Mouse (Mus musculus): Measurements from ENCODE around the gene Pheta1. TPM values are rescaled to one million over a fixed set of nuclear protein-coding genes. Genes with fewer than 3 reads are reported as not detected.
A peak's percentile ranks its signal among the peaks of the same experiment; 100 is the strongest.

Pheta1 gene
- polyA plus RNA-seq, 1 experiment from 2014 or later = 22.2 TPM

GRCm38 (mm10) chr5:121836692-121837415, 11.9 kb upstream of the Pheta1 start:
- no peak for TF ChIP-seq CTCF (IDR thresholded peaks at IDR 0.05; ENCODE audit: low read depth)

DNA sequence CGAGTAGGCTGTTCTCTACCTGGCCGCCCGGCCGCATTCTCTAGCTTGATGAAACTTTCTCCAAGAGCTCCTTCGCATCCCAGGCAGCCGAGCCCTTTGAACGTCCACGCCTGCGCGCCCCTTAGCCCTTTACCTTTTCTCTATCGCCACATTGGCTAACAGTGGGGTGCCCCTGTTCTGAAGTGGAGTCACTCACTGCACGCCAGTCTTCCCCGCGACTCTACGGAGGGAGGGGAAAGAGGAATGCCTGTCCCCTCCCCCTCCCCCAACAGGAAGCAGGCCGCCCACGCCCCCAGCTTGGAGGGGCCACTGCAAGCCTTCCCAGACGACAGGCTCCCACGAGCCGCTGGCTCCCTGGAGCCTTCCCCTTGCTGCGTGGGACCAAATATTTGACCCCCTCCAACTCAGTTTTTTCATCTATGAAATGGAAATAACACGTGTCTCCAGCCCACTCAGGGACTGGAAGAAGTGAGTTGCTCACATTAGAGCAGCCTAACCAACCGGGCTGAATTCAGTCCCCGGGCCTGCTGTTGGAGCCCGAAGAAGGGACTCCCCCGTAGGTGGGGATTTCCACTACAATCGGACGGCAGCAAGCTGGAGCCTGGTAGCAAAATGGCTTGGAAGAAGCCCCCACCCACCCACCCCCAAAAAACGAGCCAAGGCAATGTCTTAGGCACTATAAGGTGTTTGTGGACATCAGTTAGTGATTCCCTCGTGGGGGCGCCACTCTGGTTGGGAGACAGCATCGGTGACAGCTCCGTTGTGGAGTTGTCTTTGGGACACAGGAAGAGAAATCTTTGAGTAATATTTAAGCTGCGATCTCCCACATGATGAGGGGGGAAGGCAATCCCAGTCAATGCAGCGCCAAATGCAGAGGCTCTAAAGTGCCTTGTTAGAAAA, 11.1 kb upstream of the Pheta1 start, which contains the start of gene Sh2b3:
Sh2b3 (minus strand) TSS at position 206 of the 900 bp plus-strand sequence.
- peaks cover 38% of the 10 kb centered on the region for H3K4me1 ChIP-seq (ENCODE audit: insufficient read depth)

More at GRCm38 (mm10) chr5:121836692-121837415, 11.9 kb upstream of the Pheta1 start:
- H3K9me3 ChIP-seq (ENCODE audit: low read depth, low read length) = no peaks in the 10 kb centered on the region
- peak overlapping the region; percentile 85 for H3K4me2 ChIP-seq
- ATAC-seq (ENCODE audit: insufficient read depth) (peak; percentile 81), DNase-seq (peak; percentile 97)
- peak overlapping the region; percentile 85 for H3K27ac ChIP-seq (ENCODE audit: low read depth)
- WGBS = under 1% methylated on average over 71 of the region's 77 CpGs
- H3K36me3 ChIP-seq (ENCODE audit: insufficient read depth) = no peaks in the 10 kb centered on the region
- peaks cover 41% of the 10 kb centered on the region for H3K4me1 ChIP-seq (ENCODE audit: insufficient read depth)
- peak overlapping the region; percentile 78 for H3K4me3 ChIP-seq (ENCODE audit: low read depth, low read length)
- H3K27me3 ChIP-seq (ENCODE audit: insufficient read depth, low read length) = no peaks in the 10 kb centered on the region; the same call in 1 of the 2 replicates
- H3K9ac ChIP-seq = peak overlapping the region; percentile 69

GRCm38 (mm10) chr5:121838341-121839127, 10.2 kb upstream of the Pheta1 start:
- 1% methylated on average over 46 of the region's 46 CpGs for WGBS
- no peak for TF ChIP-seq CTCF (IDR thresholded peaks at IDR 0.05; ENCODE audit: low read depth)

More for the DNA sequence above, 11.1 kb upstream of the Pheta1 start, which contains the start of gene Sh2b3:
- H3K27ac ChIP-seq (ENCODE audit: low read depth) = peak within 1 kb of the TSS; percentile 85
- no peaks in the 10 kb centered on the region for H3K9me3 ChIP-seq (ENCODE audit: low read depth, low read length)
- H3K9ac ChIP-seq = peak within 1 kb of the TSS; percentile 69
- TF ChIP-seq CTCF (IDR thresholded peaks at IDR 0.05; ENCODE audit: low read depth) = no peak
- peak within 1 kb of the TSS; percentile 78 for H3K4me3 ChIP-seq (ENCODE audit: low read depth, low read length)
- peaks cover 3% of the 10 kb centered on the region; the same call in 1 of the 2 replicates for H3K27me3 ChIP-seq (ENCODE audit: insufficient read depth, low read length)
- DNase-seq = peak; percentile 62
- ATAC-seq (ENCODE audit: insufficient read depth) = peak; percentile 15
- under 1% methylated on average over 34 of the region's 35 CpGs for WGBS
- H3K36me3 ChIP-seq (ENCODE audit: insufficient read depth) = no peaks in the 10 kb centered on the region
- H3K4me2 ChIP-seq = peak within 1 kb of the TSS; percentile 85

GRCm38 (mm10) chr5:121839128-121839473, 9.7 kb upstream of the Pheta1 start:
- WGBS = 17% methylated on average over 7 of the region's 7 CpGs
- Histone ChIP-seq H3K9ac (peak overlapping the region; percentile 54), H3K4me1 (ENCODE audit: insufficient read depth) (peaks cover 29% of the 10 kb centered on the region), H3K4me3 (ENCODE audit: low read depth, low read length) (peak overlapping the region; percentile 78), H3K4me2 (peak overlapping the region; percentile 85), H3K27me3 (ENCODE audit: insufficient read depth, low read length) (peaks cover 4% of the 10 kb centered on the region), H3K27ac (ENCODE audit: low read depth) (peak overlapping the region; percentile 80; the same call in 1 of the 2 replicates), H3K9me3 (ENCODE audit: low read depth, low read length) (no peaks in the 10 kb centered on the region), H3K36me3 (ENCODE audit: insufficient read depth) (no peaks in the 10 kb centered on the region)
- no peak for ATAC-seq (ENCODE audit: insufficient read depth)
- no peak for TF ChIP-seq CTCF (IDR thresholded peaks at IDR 0.05; ENCODE audit: low read depth)
- DNase-seq = no peak

More at GRCm38 (mm10) chr5:121838341-121839127, 10.2 kb upstream of the Pheta1 start:
- Histone ChIP-seq H3K9me3 (ENCODE audit: low read depth, low read length) (no peaks in the 10 kb centered on the region), H3K4me2 (peak overlapping the region; percentile 85), H3K36me3 (ENCODE audit: insufficient read depth) (no peaks in the 10 kb centered on the region), H3K4me1 (ENCODE audit: insufficient read depth) (peaks cover 31% of the 10 kb centered on the region), H3K27ac (ENCODE audit: low read depth) (peak overlapping the region; percentile 80; the same call in 1 of the 2 replicates), H3K9ac (peak overlapping the region; percentile 54), H3K4me3 (ENCODE audit: low read depth, low read length) (peak overlapping the region; percentile 78), H3K27me3 (ENCODE audit: insufficient read depth, low read length) (peaks cover 3% of the 10 kb centered on the region)
- peak; percentile 74 for DNase-seq
- no peak for ATAC-seq (ENCODE audit: insufficient read depth)

DNA sequence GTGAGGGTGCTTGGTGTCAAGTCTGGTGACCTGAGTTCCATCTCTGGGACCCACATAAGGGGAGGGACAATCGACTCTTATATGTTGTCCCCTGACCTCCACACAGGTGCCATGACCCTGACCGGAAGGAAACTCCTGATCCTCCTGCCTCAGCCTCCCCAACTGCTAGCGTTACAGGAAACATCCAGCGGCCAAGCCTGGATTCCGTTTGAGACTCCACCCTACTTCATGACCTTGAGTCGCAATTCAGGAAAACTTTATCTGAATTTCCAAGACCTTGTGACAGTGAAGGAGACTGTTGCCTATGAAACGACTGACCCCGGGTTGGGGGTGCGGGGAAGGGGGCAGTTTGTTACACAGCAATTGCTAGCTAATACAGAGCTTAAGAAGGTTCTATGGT, 7.3 kb upstream of the Pheta1 start:
- H3K27me3 ChIP-seq (ENCODE audit: insufficient read depth, low read length) = peaks cover 14% of the 10 kb centered on the region; the same call in 1 of the 2 replicates

DNA sequence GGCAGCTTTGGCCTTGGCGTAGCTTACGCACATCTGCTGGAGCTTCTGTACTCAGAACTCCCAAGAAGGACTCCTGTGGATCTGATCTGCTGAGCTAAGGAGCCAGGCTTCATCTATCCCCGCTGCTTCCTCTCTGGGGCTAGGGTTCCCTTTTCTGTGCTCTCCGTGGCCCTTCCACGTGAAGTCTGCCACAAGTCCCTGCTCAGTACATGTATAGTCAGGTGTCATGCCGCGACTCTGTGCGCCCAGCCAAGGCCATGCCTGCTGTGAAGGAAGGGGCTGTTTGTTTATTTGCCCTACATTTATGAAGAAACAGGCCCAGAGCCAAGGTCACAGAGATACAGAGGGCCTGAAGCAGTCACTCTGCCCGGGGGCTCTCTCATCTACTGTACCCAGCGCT, 6.8 kb upstream of the Pheta1 start:
- TF ChIP-seq CTCF (IDR thresholded peaks at IDR 0.05; ENCODE audit: low read depth) = no peak
- DNase-seq = no peak
- ATAC-seq (ENCODE audit: insufficient read depth) = no peak
- H3K9ac ChIP-seq = no peak overlapping the region
- 37% methylated on average over 10 of the region's 10 CpGs for WGBS
- H3K36me3 ChIP-seq (ENCODE audit: insufficient read depth) = no peaks in the 10 kb centered on the region
- no peaks in the 10 kb centered on the region for H3K9me3 ChIP-seq (ENCODE audit: low read depth, low read length)
- no peak overlapping the region for H3K27ac ChIP-seq (ENCODE audit: low read depth)
- no peak overlapping the region for H3K4me2 ChIP-seq
- H3K27me3 ChIP-seq (ENCODE audit: insufficient read depth, low read length) = peaks cover 14% of the 10 kb centered on the region; the same call in 1 of the 2 replicates
- peaks cover 17% of the 10 kb centered on the region for H3K4me1 ChIP-seq (ENCODE audit: insufficient read depth)
- H3K4me3 ChIP-seq (ENCODE audit: low read depth, low read length) = no peak overlapping the region

More for the DNA sequence above, 7.3 kb upstream of the Pheta1 start:
- Histone ChIP-seq H3K4me2 (no peak overlapping the region), H3K4me1 (ENCODE audit: insufficient read depth) (peaks cover 17% of the 10 kb centered on the region), H3K36me3 (ENCODE audit: insufficient read depth) (no peaks in the 10 kb centered on the region), H3K9ac (no peak overlapping the region), H3K9me3 (ENCODE audit: low read depth, low read length) (no peaks in the 10 kb centered on the region), H3K4me3 (ENCODE audit: low read depth, low read length) (no peak overlapping the region), H3K27ac (ENCODE audit: low read depth) (no peak overlapping the region)
- TF ChIP-seq CTCF (IDR thresholded peaks at IDR 0.05; ENCODE audit: low read depth) = no peak
- ATAC-seq (ENCODE audit: insufficient read depth) (no peak), DNase-seq (no peak)
- WGBS = 83% methylated on average over 9 of the region's 9 CpGs
